Mouse (Mus musculus) hindbrain, embryonic 13.5 days (tissue): ENCODE measurements around the gene Cd93. TPM values are rescaled to one million over a fixed set of nuclear protein-coding genes. Genes with fewer than 3 reads are reported as not detected.

ENCODE experiments used
- ATAC-seq: fragments of 200-750 bp; cut with Nextera tagmentation; 2 replicates; pipeline ENCODE4 v1.8.0; 2017; ENCODE audit warnings: moderate TSS enrichment; ENCODE audit not compliant: low FRiP score
- H3K27ac ChIP-seq: fragments of 300-500 bp; sonication (generic); 2 replicates; pipeline ENCODE4 v1.5.1; 2015; ENCODE audit warnings: inconsistent platforms, mild to moderate bottlenecking, moderate library complexity
- H3K27me3 ChIP-seq: fragments of 300-500 bp; sonication (generic); 2 replicates; pipeline ENCODE4 v1.6.1; 2015; ENCODE audit warnings: mild to moderate bottlenecking, inconsistent platforms
- H3K36me3 ChIP-seq: fragments of 300-500 bp; sonication (generic); 2 replicates; pipeline ENCODE4 v1.6.1; 2015; ENCODE audit warnings: mild to moderate bottlenecking, inconsistent platforms
- H3K4me1 ChIP-seq: fragments of 300-500 bp; sonication (generic); replicated peaks from 2 replicates; pipeline ENCODE4 v1.6.1; 2015; ENCODE audit warnings: inconsistent platforms
- H3K4me2 ChIP-seq: fragments of 300-500 bp; sonication (generic); 2 replicates; pipeline ENCODE4 v1.6.1; 2015; ENCODE audit warnings: inconsistent platforms, mild to moderate bottlenecking, moderate library complexity
- H3K4me3 ChIP-seq: fragments of 300-500 bp; sonication (generic); 2 replicates; pipeline ENCODE4 v1.5.1; 2015; ENCODE audit warnings: mild to moderate bottlenecking, inconsistent platforms
- H3K9ac ChIP-seq: fragments of 300-500 bp; sonication (generic); 2 replicates; pipeline ENCODE4 v1.6.1; 2015; ENCODE audit warnings: mild to moderate bottlenecking, inconsistent platforms
- H3K9me3 ChIP-seq: fragments of 300-500 bp; sonication (generic); 2 replicates; pipeline ENCODE4 v1.6.1; 2016; ENCODE audit warnings: inconsistent platforms
- WGBS: fragments of 180-500 bp; shearing (Covaris S2); methylation state at CpG from one replicate; pipeline ENCODE4 v1.1.7; 2015; 5-methylcytosine and 5-hydroxymethylcytosine counted together
- polyA plus RNA-seq: library from polyadenylated mRNA; unstranded; fragments of >200 nt; fragmentation: Nextera tagmentation; extraction: Ambion mirVana; gene quantifications from 2 replicates; pipeline ENCODE4 v1.2.1, GENCODE M21; 2015

The Cd93 gene
- polyA plus RNA-seq, 1 experiment from 2014 or later, result 8.2 TPM

GRCm38 (mm10) chr2:148436285-148436684 lies 7.1 kb downstream of the Cd93 start:
- Histone ChIP-seq H3K27me3 (no peaks in the 10 kb centered on the region), H3K4me1 (no peaks in the 10 kb centered on the region), H3K9ac (no peak overlapping the region), H3K9me3 (no peaks in the 10 kb centered on the region), H3K4me3 (no peak overlapping the region), H3K4me2 (no peak overlapping the region), H3K36me3 (no peaks in the 10 kb centered on the region), H3K27ac (no peak overlapping the region)
- no peak for ATAC-seq
- 65% methylated on average over 3 of the region's 3 CpGs for WGBS

- Histone ChIP-seq H3K27ac (no peak overlapping the region), H3K9ac (no peak overlapping the region), H3K4me1 (no peaks in the 10 kb centered on the region), H3K4me2 (no peak overlapping the region), H3K27me3 (no peaks in the 10 kb centered on the region), H3K36me3 (no peaks in the 10 kb centered on the region), H3K9me3 (no peaks in the 10 kb centered on the region), H3K4me3 (no peak overlapping the region)
- 77% methylated on average over 2 of the region's 2 CpGs for WGBS
- no peak for ATAC-seq
Measured at GRCm38 (mm10) chr2:148432346-148432745, 11.0 kb downstream of the Cd93 start.

GRCm38 (mm10) chr2:148430941-148431340 lies 12.4 kb downstream of the Cd93 start:
- WGBS, result 82% methylated on average over 4 of the region's 4 CpGs

GRCm38 (mm10) chr2:148429001-148429505 lies 14.3 kb downstream of the Cd93 start:
- Histone ChIP-seq H3K27ac (no peak overlapping the region), H3K4me2 (no peak overlapping the region), H3K4me1 (no peaks in the 10 kb centered on the region), H3K9ac (no peak overlapping the region), H3K9me3 (no peaks in the 10 kb centered on the region), H3K4me3 (no peak overlapping the region), H3K36me3 (no peaks in the 10 kb centered on the region), H3K27me3 (no peaks in the 10 kb centered on the region)
- no peak for ATAC-seq

More at GRCm38 (mm10) chr2:148430941-148431340, 12.4 kb downstream of the Cd93 start:
- Histone ChIP-seq H3K9ac (no peak overlapping the region), H3K4me3 (no peak overlapping the region), H3K27me3 (no peaks in the 10 kb centered on the region), H3K36me3 (no peaks in the 10 kb centered on the region), H3K4me2 (no peak overlapping the region), H3K4me1 (no peaks in the 10 kb centered on the region), H3K9me3 (no peaks in the 10 kb centered on the region), H3K27ac (no peak overlapping the region)
- no peak for ATAC-seq

- no peak for ATAC-seq
- H3K9me3 ChIP-seq, result no peaks in the 10 kb centered on the region
- H3K4me1 ChIP-seq, result no peaks in the 10 kb centered on the region
- H3K27me3 ChIP-seq, result no peaks in the 10 kb centered on the region
- no peak overlapping the region for H3K4me3 ChIP-seq
- no peak overlapping the region for H3K9ac ChIP-seq
- no peaks in the 10 kb centered on the region for H3K36me3 ChIP-seq
- H3K27ac ChIP-seq, result no peak overlapping the region
- H3K4me2 ChIP-seq, result no peak overlapping the region
- 86% methylated on average over 3 of the region's 3 CpGs for WGBS
Measured at GRCm38 (mm10) chr2:148428523-148428922, 14.8 kb downstream of the Cd93 start.

GRCm38 (mm10) chr2:148427553-148427952 lies 15.8 kb downstream of the Cd93 start:
- Histone ChIP-seq H3K36me3 (no peaks in the 10 kb centered on the region), H3K4me2 (no peak overlapping the region), H3K4me3 (no peak overlapping the region), H3K27me3 (no peaks in the 10 kb centered on the region), H3K4me1 (no peaks in the 10 kb centered on the region), H3K9ac (no peak overlapping the region), H3K9me3 (no peaks in the 10 kb centered on the region), H3K27ac (no peak overlapping the region)
- WGBS, result 79% methylated on average over 3 of the region's 3 CpGs
- no peak for ATAC-seq

- H3K4me1 ChIP-seq, result no peaks in the 10 kb centered on the region
- no peaks in the 10 kb centered on the region for H3K27me3 ChIP-seq
- no peak overlapping the region for H3K27ac ChIP-seq
- no peak overlapping the region for H3K4me2 ChIP-seq
- no peaks in the 10 kb centered on the region for H3K9me3 ChIP-seq
- H3K36me3 ChIP-seq, result no peaks in the 10 kb centered on the region
- WGBS, result 92% methylated on average over 5 of the region's 5 CpGs
- no peak overlapping the region for H3K9ac ChIP-seq
- H3K4me3 ChIP-seq, result no peak overlapping the region
- ATAC-seq, result no peak
Measured at GRCm38 (mm10) chr2:148425709-148426382, 17.5 kb downstream of the Cd93 start.

GRCm38 (mm10) chr2:148421706-148422105 lies 21.7 kb downstream of the Cd93 start:
- Histone ChIP-seq H3K4me2 (no peak overlapping the region), H3K9ac (no peak overlapping the region), H3K4me1 (no peaks in the 10 kb centered on the region), H3K27ac (no peak overlapping the region), H3K27me3 (no peaks in the 10 kb centered on the region), H3K4me3 (no peak overlapping the region), H3K36me3 (no peaks in the 10 kb centered on the region), H3K9me3 (no peaks in the 10 kb centered on the region)
- ATAC-seq, result no peak
- 74% methylated on average over 1 of the region's 1 CpGs for WGBS

GRCm38 (mm10) chr2:148421112-148421511 lies 22.3 kb downstream of the Cd93 start:
- Histone ChIP-seq H3K4me1 (no peaks in the 10 kb centered on the region), H3K36me3 (no peaks in the 10 kb centered on the region)
- WGBS, result 66% methylated on average over 1 of the region's 1 CpGs

GRCm38 (mm10) chr2:148419776-148420175 lies 23.6 kb downstream of the Cd93 start:
- H3K4me2 ChIP-seq, result no peak overlapping the region
- H3K4me3 ChIP-seq, result no peak overlapping the region
- H3K9ac ChIP-seq, result no peak overlapping the region
- no peak for ATAC-seq
- 92% methylated on average over 2 of the region's 2 CpGs for WGBS
- H3K9me3 ChIP-seq, result no peaks in the 10 kb centered on the region
- H3K27ac ChIP-seq, result no peak overlapping the region
- no peaks in the 10 kb centered on the region for H3K4me1 ChIP-seq
- no peaks in the 10 kb centered on the region for H3K27me3 ChIP-seq
- H3K36me3 ChIP-seq, result no peaks in the 10 kb centered on the region

More at GRCm38 (mm10) chr2:148421112-148421511, 22.3 kb downstream of the Cd93 start:
- H3K4me2 ChIP-seq, result no peak overlapping the region
- no peak overlapping the region for H3K9ac ChIP-seq
- no peak overlapping the region for H3K4me3 ChIP-seq
- no peaks in the 10 kb centered on the region for H3K9me3 ChIP-seq
- no peak for ATAC-seq
- H3K27me3 ChIP-seq, result no peaks in the 10 kb centered on the region
- H3K27ac ChIP-seq, result no peak overlapping the region

- no peaks in the 10 kb centered on the region for H3K9me3 ChIP-seq
- 84% methylated on average over 3 of the region's 3 CpGs for WGBS
- no peak overlapping the region for H3K4me2 ChIP-seq
- H3K27ac ChIP-seq, result no peak overlapping the region
- H3K9ac ChIP-seq, result no peak overlapping the region
- ATAC-seq, result no peak
- no peaks in the 10 kb centered on the region for H3K4me1 ChIP-seq
- no peak overlapping the region for H3K4me3 ChIP-seq
- H3K36me3 ChIP-seq, result no peaks in the 10 kb centered on the region
- no peaks in the 10 kb centered on the region for H3K27me3 ChIP-seq
Measured at GRCm38 (mm10) chr2:148419151-148419550, 24.2 kb downstream of the Cd93 start.

GRCm38 (mm10) chr2:148409821-148410220 lies 33.5 kb downstream of the Cd93 start:
- Histone ChIP-seq H3K4me2 (no peak overlapping the region), H3K27me3 (peaks cover 48% of the 10 kb centered on the region), H3K4me1 (peaks cover 30% of the 10 kb centered on the region), H3K36me3 (no peaks in the 10 kb centered on the region), H3K4me3 (no peak overlapping the region), H3K9me3 (no peaks in the 10 kb centered on the region), H3K27ac (no peak overlapping the region), H3K9ac (no peak overlapping the region)
- WGBS, result 90% methylated on average over 1 of the region's 1 CpGs
- no peak for ATAC-seq

GRCm38 (mm10) chr2:148409141-148409540 lies 34.2 kb downstream of the Cd93 start:
- no peak overlapping the region for H3K4me3 ChIP-seq
- peak; percentile 79 for ATAC-seq
- H3K27me3 ChIP-seq, result peaks cover 55% of the 10 kb centered on the region
- no peak overlapping the region for H3K4me2 ChIP-seq
- H3K27ac ChIP-seq, result no peak overlapping the region
- no peaks in the 10 kb centered on the region for H3K9me3 ChIP-seq
- H3K9ac ChIP-seq, result no peak overlapping the region
- 17% methylated on average over 9 of the region's 9 CpGs for WGBS
- H3K4me1 ChIP-seq, result peaks cover 30% of the 10 kb centered on the region
- no peaks in the 10 kb centered on the region for H3K36me3 ChIP-seq
